Mouse (Mus musculus): ENCODE results near the gene Mum1. TPM values are rescaled to one million over a fixed set of nuclear protein-coding genes. Genes with fewer than 3 reads are reported as not detected.

Gene Mum1
- polyA plus RNA-seq, 1 experiment = not detected

GRCm38 (mm10) chr10:80282481-80283441 lies 56.5 kb downstream of the Mum1 start:
- Histone ChIP-seq H3K4me3 (ENCODE audit: insufficient read depth, low read depth, low read length) (no peak overlapping the region), H3K4me1 (ENCODE audit: control insufficient read depth, insufficient read depth, low read length) (peaks cover 24% of the 10 kb centered on the region), H3K27ac (ENCODE audit: insufficient read depth, low read depth, low read length) (no peak overlapping the region)
- TF ChIP-seq POLR2A (IDR thresholded peaks at IDR 0.05; ENCODE audit: insufficient read depth, low read depth, low read length) (no peak), CTCF (IDR thresholded peaks at IDR 0.05; ENCODE audit: insufficient read depth, low read depth, low read length) (no peak)
- 86% methylated on average over 20 of the region's 20 CpGs for WGBS

- Histone ChIP-seq H3K4me3 (ENCODE audit: insufficient read depth, low read depth, low read length) (no peak overlapping the region), H3K4me1 (ENCODE audit: control insufficient read depth, insufficient read depth, low read length) (peaks cover 18% of the 10 kb centered on the region), H3K27ac (ENCODE audit: insufficient read depth, low read depth, low read length) (no peak overlapping the region)
- no peak for TF ChIP-seq POLR2A (IDR thresholded peaks at IDR 0.05; ENCODE audit: insufficient read depth, low read depth, low read length)
- TF ChIP-seq CTCF (IDR thresholded peaks at IDR 0.05; ENCODE audit: insufficient read depth, low read depth, low read length) = no peak
- WGBS = 79% methylated on average over 9 of the region's 15 CpGs
Measured at GRCm38 (mm10) chr10:80285222-80286070, 59.2 kb downstream of the Mum1 start.

- no peak overlapping the region for H3K4me3 ChIP-seq (ENCODE audit: insufficient read depth, low read depth, low read length)
- 96% methylated on average over 12 of the region's 12 CpGs for WGBS
- TF ChIP-seq CTCF (IDR thresholded peaks at IDR 0.05; ENCODE audit: insufficient read depth, low read depth, low read length) (no peak), POLR2A (IDR thresholded peaks at IDR 0.05; ENCODE audit: insufficient read depth, low read depth, low read length) (no peak)
- no peak overlapping the region for H3K27ac ChIP-seq (ENCODE audit: insufficient read depth, low read depth, low read length)
- peaks cover 2% of the 10 kb centered on the region for H3K4me1 ChIP-seq (ENCODE audit: control insufficient read depth, insufficient read depth, low read length)
Measured at GRCm38 (mm10) chr10:80288097-80288496, 61.9 kb downstream of the Mum1 start.

- TF ChIP-seq CTCF (IDR thresholded peaks at IDR 0.05; ENCODE audit: insufficient read depth, low read depth, low read length) (no peak), POLR2A (IDR thresholded peaks at IDR 0.05; ENCODE audit: insufficient read depth, low read depth, low read length) (no peak)
- 62% methylated on average over 8 of the region's 8 CpGs for WGBS
Measured at GRCm38 (mm10) chr10:80288657-80289056, 62.4 kb downstream of the Mum1 start.

GRCm38 (mm10) chr10:80292251-80293146 lies 66.3 kb downstream of the Mum1 start, which contains the start of gene Rps15:
Gene Rps15 (plus strand): TSS chr10:80292453.
- peak; percentile 46; the same call in 1 of the 2 replicates for TF ChIP-seq CTCF (IDR thresholded peaks at IDR 0.05; ENCODE audit: insufficient read depth, low read depth, low read length)
- TF ChIP-seq POLR2A (IDR thresholded peaks at IDR 0.05; ENCODE audit: insufficient read depth, low read depth, low read length) = peak; percentile 92
- peaks cover 31% of the 10 kb centered on the region for H3K4me1 ChIP-seq (ENCODE audit: control insufficient read depth, insufficient read depth, low read length)
- peak within 1 kb of the TSS; percentile 91 for H3K4me3 ChIP-seq (ENCODE audit: insufficient read depth, low read depth, low read length)
- H3K27ac ChIP-seq (ENCODE audit: insufficient read depth, low read depth, low read length) = peak within 1 kb of the TSS; percentile 77; the same call in 1 of the 2 replicates
- WGBS = under 1% methylated on average over 72 of the region's 72 CpGs

More at GRCm38 (mm10) chr10:80288657-80289056, 62.4 kb downstream of the Mum1 start:
- no peak overlapping the region for H3K4me3 ChIP-seq (ENCODE audit: insufficient read depth, low read depth, low read length)
- no peak overlapping the region for H3K27ac ChIP-seq (ENCODE audit: insufficient read depth, low read depth, low read length)
- H3K4me1 ChIP-seq (ENCODE audit: control insufficient read depth, insufficient read depth, low read length) = peaks cover 8% of the 10 kb centered on the region

- peak overlapping the region; percentile 91 for H3K4me3 ChIP-seq (ENCODE audit: insufficient read depth, low read depth, low read length)
- H3K27ac ChIP-seq (ENCODE audit: insufficient read depth, low read depth, low read length) = no peak overlapping the region
- 11% methylated on average over 14 of the region's 14 CpGs for WGBS
- TF ChIP-seq CTCF (IDR thresholded peaks at IDR 0.05; ENCODE audit: insufficient read depth, low read depth, low read length) (no peak), POLR2A (IDR thresholded peaks at IDR 0.05; ENCODE audit: insufficient read depth, low read depth, low read length) (no peak)
- peaks cover 39% of the 10 kb centered on the region for H3K4me1 ChIP-seq (ENCODE audit: control insufficient read depth, insufficient read depth, low read length)
Measured at GRCm38 (mm10) chr10:80293325-80293724, 67.1 kb downstream of the Mum1 start.

Other genes with a start within 250 kb of the Mum1 start
- not detected in 2 replicates for gene Tmem259, start 242.1 kb upstream of the Mum1 start, polyA plus RNA-seq (2012; ENCODE audit: insufficient read depth, insufficient read length, low replicate concordance, missing spikeins)
- gene Cnn2, start 237.8 kb upstream of the Mum1 start, polyA plus RNA-seq (2012; ENCODE audit: insufficient read depth, insufficient read length, low replicate concordance, missing spikeins) = 124 and 250 TPM in 2 replicates
- not detected in 2 replicates for gene Abca7, start 229.9 kb upstream of the Mum1 start, polyA plus RNA-seq (2012; ENCODE audit: insufficient read depth, insufficient read length, low replicate concordance, missing spikeins)
- 193 and 203 TPM in 2 replicates for gene Arhgap45, start 209.8 kb upstream of the Mum1 start, polyA plus RNA-seq (2012; ENCODE audit: insufficient read depth, insufficient read length, low replicate concordance, missing spikeins)
- gene Polr2e, start 186.6 kb upstream of the Mum1 start, polyA plus RNA-seq (2012; ENCODE audit: insufficient read depth, insufficient read length, low replicate concordance, missing spikeins) = not detected in 2 replicates
- gene Gpx4, start 179.3 kb upstream of the Mum1 start, polyA plus RNA-seq (2012; ENCODE audit: insufficient read depth, insufficient read length, low replicate concordance, missing spikeins) = not detected in 2 replicates
- not detected in 2 replicates for gene Sbno2, start 120.9 kb upstream of the Mum1 start, polyA plus RNA-seq (2012; ENCODE audit: insufficient read depth, insufficient read length, low replicate concordance, missing spikeins)
- not detected in 2 replicates for gene Stk11, start 110.6 kb upstream of the Mum1 start, polyA plus RNA-seq (2012; ENCODE audit: insufficient read depth, insufficient read length, low replicate concordance, missing spikeins)
- not detected in 2 replicates for gene Atp5d, start 87.8 kb upstream of the Mum1 start, polyA plus RNA-seq (2012; ENCODE audit: insufficient read depth, insufficient read length, low replicate concordance, missing spikeins)
- gene Cbarp, start 85.6 kb upstream of the Mum1 start, polyA plus RNA-seq (2012; ENCODE audit: insufficient read depth, insufficient read length, low replicate concordance, missing spikeins) = not detected in 2 replicates
- gene Midn, start 78.2 kb upstream of the Mum1 start, polyA plus RNA-seq (2012; ENCODE audit: insufficient read depth, insufficient read length, low replicate concordance, missing spikeins) = 128 TPM in 1 of 2 replicates, not detected in the other
- gene Cirbp, start 60.4 kb upstream of the Mum1 start, polyA plus RNA-seq (2012; ENCODE audit: insufficient read depth, insufficient read length, low replicate concordance, missing spikeins) = not detected in 2 replicates
- gene 1600002K03Rik, start 53.5 kb upstream of the Mum1 start, polyA plus RNA-seq (2012; ENCODE audit: insufficient read depth, insufficient read length, low replicate concordance, missing spikeins) = not detected in 2 replicates
- not detected in 2 replicates for gene Efna2, start 47.0 kb upstream of the Mum1 start, polyA plus RNA-seq (2012; ENCODE audit: insufficient read depth, insufficient read length, low replicate concordance, missing spikeins)
- gene Ndufs7, start 22.7 kb downstream of the Mum1 start, polyA plus RNA-seq (2012; ENCODE audit: insufficient read depth, insufficient read length, low replicate concordance, missing spikeins) = not detected in 2 replicates
- not detected in 2 replicates for gene Gamt, start 34.6 kb downstream of the Mum1 start, polyA plus RNA-seq (2012; ENCODE audit: insufficient read depth, insufficient read length, low replicate concordance, missing spikeins)
- gene Dazap1, start 35.1 kb downstream of the Mum1 start, polyA plus RNA-seq (2012; ENCODE audit: insufficient read depth, insufficient read length, low replicate concordance, missing spikeins) = not detected in 2 replicates
- 978 TPM in 1 of 2 replicates, not detected in the other for gene Rps15, start 66.0 kb downstream of the Mum1 start, polyA plus RNA-seq (2012; ENCODE audit: insufficient read depth, insufficient read length, low replicate concordance, missing spikeins)
- gene Apc2, start 69.5 kb downstream of the Mum1 start, polyA plus RNA-seq (2012; ENCODE audit: insufficient read depth, insufficient read length, low replicate concordance, missing spikeins) = not detected in 2 replicates
- gene 2310011J03Rik, start 94.1 kb downstream of the Mum1 start, polyA plus RNA-seq (2012; ENCODE audit: insufficient read depth, insufficient read length, low replicate concordance, missing spikeins) = not detected in 2 replicates
- gene Pcsk4, start 103.1 kb downstream of the Mum1 start, polyA plus RNA-seq (2012; ENCODE audit: insufficient read depth, insufficient read length, low replicate concordance, missing spikeins) = not detected in 2 replicates
- not detected in 2 replicates for gene Reep6, start 103.5 kb downstream of the Mum1 start, polyA plus RNA-seq (2012; ENCODE audit: insufficient read depth, insufficient read length, low replicate concordance, missing spikeins)
- gene Adamtsl5, start 122.0 kb downstream of the Mum1 start, polyA plus RNA-seq (2012; ENCODE audit: insufficient read depth, insufficient read length, low replicate concordance, missing spikeins) = not detected in 2 replicates
- gene Plk5, start 130.0 kb downstream of the Mum1 start, polyA plus RNA-seq (2012; ENCODE audit: insufficient read depth, insufficient read length, low replicate concordance, missing spikeins) = not detected in 2 replicates
- not detected in 2 replicates for gene Mex3d, start 161.2 kb downstream of the Mum1 start, polyA plus RNA-seq (2012; ENCODE audit: insufficient read depth, insufficient read length, low replicate concordance, missing spikeins)
- gene Mbd3, start 173.1 kb downstream of the Mum1 start, polyA plus RNA-seq (2012; ENCODE audit: insufficient read depth, insufficient read length, low replicate concordance, missing spikeins) = not detected in 2 replicates
- not detected in 2 replicates for gene Uqcr11, start 180.4 kb downstream of the Mum1 start, polyA plus RNA-seq (2012; ENCODE audit: insufficient read depth, insufficient read length, low replicate concordance, missing spikeins)
- gene Tcf3, start 207.2 kb downstream of the Mum1 start, polyA plus RNA-seq (2012; ENCODE audit: insufficient read depth, insufficient read length, low replicate concordance, missing spikeins) = not detected in 2 replicates

All from olfactory bulb, adult 2 months (tissue).